Mouse (Mus musculus) erythroblast, embryonic 14.5 days (primary cell): ENCODE measurements around the gene Il4i1.

Source experiments
- GATA1 ChIP-seq: IDR thresholded peaks from 2 replicates; pipeline ENCODE4 v1.6.1; 2012; ENCODE audit warnings: low read length, inconsistent platforms, mixed read lengths
- TAL1 ChIP-seq: IDR thresholded peaks from 3 replicates; pipeline ENCODE4 v1.6.1; 2012; ENCODE audit warnings: low read length, inconsistent platforms, mixed read lengths

GRCm38 (mm10) chr7:44832763-44833162, 16.6 kb downstream of the Il4i1 start:
- TF ChIP-seq TAL1 = no peak
- TF ChIP-seq GATA1 = no peak
